Comparison of ENCODE assay signal across 9 mouse cellular contexts in genomic region chr5:148969648-148970047, GRCm38 (mm10). TPM values are rescaled to one million over a fixed set of nuclear protein-coding genes. Genes with fewer than 3 reads are reported as not detected.
A peak's percentile ranks its signal among the peaks of the same experiment; 100 is the strongest.
DNase-seq lines count a peak whose midpoint lies in the region; ATAC-seq and TF ChIP-seq lines count a peak whose summit lies in the region.
"Had no signal": no experiment of that assay in that cellular context is flagged by ENCODE, and none has a peak within 500 bp of the region (broad histone marks: within the 10 kb centered on the region; RNA-seq: fewer than 3 reads in every experiment).

No protein-coding gene starts in this region.

- no peaks in the 10 kb centered on the region for H3K36me3 ChIP-seq in heart, embryonic 13.5 days
- H3K36me3 ChIP-seq: neural tube, embryonic 13.5 days had no signal

- H3K27ac ChIP-seq in heart, embryonic 13.5 days (replicated peaks): 0 out of 2 replicates have a peak overlapping the region, but pooled peaks have one; percentile 1
- H3K27ac ChIP-seq in layer of hippocampus, adult 2 months: no peak overlapping the region
- H3K27ac ChIP-seq: neural tube, embryonic 13.5 days had no signal

- WGBS in heart, embryonic 13.5 days: 50% methylated on average over 9 of the region's 9 CpGs

- H3K27me3 ChIP-seq in heart, embryonic 13.5 days (replicated peaks): no peaks in the 10 kb centered on the region
- H3K27me3 ChIP-seq: neural tube, embryonic 13.5 days had no signal

- no peak overlapping the region for H3K4me2 ChIP-seq in heart, embryonic 13.5 days
- H3K4me2 ChIP-seq: neural tube, embryonic 13.5 days had no signal

- no peak for ATAC-seq in heart, embryonic 13.5 days (ENCODE audit: extremely low read depth, insufficient number of reproducible peaks, low FRiP score, low TSS enrichment)

- H3K9ac ChIP-seq in heart, embryonic 13.5 days: no peak overlapping the region
- H3K9ac ChIP-seq: neural tube, embryonic 13.5 days had no signal

- DNase-seq in ovary, postnatal 36 days (ENCODE audit: low spot score): peak; percentile 25
- DNase-seq in ovary, postnatal 10 days (ENCODE audit: low spot score): no peak
- DNase-seq in kidney, postnatal 36 days: peak; percentile 77 to 79
- peak; percentile 60 to 69 for DNase-seq in thymus, postnatal 36 days
- no peak for DNase-seq in layer of hippocampus, adult 2 months (ENCODE audit: low spot score in 2 of 2)
- no peak for DNase-seq in cerebellum, adult 11 months
- no peak for DNase-seq in layer of hippocampus, postnatal 36 days

- no peaks in the 10 kb centered on the region for H3K9me3 ChIP-seq in heart, embryonic 13.5 days
- H3K9me3 ChIP-seq: neural tube, embryonic 13.5 days had no signal

- H3K4me1 ChIP-seq in heart, embryonic 13.5 days: peaks cover 49% of the 10 kb centered on the region

- H3K4me3 ChIP-seq in heart, embryonic 13.5 days: no peak overlapping the region
- no peak overlapping the region for H3K4me3 ChIP-seq in layer of hippocampus, adult 2 months
- H3K4me3 ChIP-seq: neural tube, embryonic 13.5 days had no signal

- TF ChIP-seq CTCF in layer of hippocampus, adult 2 months (conservative IDR thresholded peaks at IDR 0.05): no peak

RNA-seq across cellular contexts. Expression of gene Gm42791, which starts 25.3 kb away (rescaled TPM):
- polyA plus RNA-seq in heart, embryonic 13.5 days (2015; fragmentation: Nextera tagmentation; extraction: Ambion mirVana): 1.7 and 2.3 TPM in 2 replicates
- 10 to 100 TPM; 25.2 to 25.8 TPM for total RNA-seq in layer of hippocampus, adult 2 months (2021)
- 10 to 100 TPM; 24.3 to 31.6 TPM for total RNA-seq in layer of hippocampus, postnatal 36 days (2021)

RNA-seq across cellular contexts. Expression of gene Katnal1, which starts 40.5 kb away (rescaled TPM):
- 10.1 and 13.3 TPM in 2 replicates for polyA plus RNA-seq in heart, embryonic 13.5 days (2015; fragmentation: Nextera tagmentation; extraction: Ambion mirVana)
- 10 to 100 TPM; 62.3 to 66.3 TPM for total RNA-seq in layer of hippocampus, adult 2 months (2021)
- 10 to 100 TPM; 60.6 to 66.6 TPM for total RNA-seq in layer of hippocampus, postnatal 36 days (2021)

Comparison
In these comparisons a context has a peak if more than half of its experiments do, and no peak if none do; other contexts are left out.
1. DNase-seq: peak in ovary, postnatal 36 days (single experiment), kidney, postnatal 36 days (2 of 2) and thymus, postnatal 36 days (2 of 2); none in ovary, postnatal 10 days (single experiment), layer of hippocampus, adult 2 months (0 of 2), cerebellum, adult 11 months (single experiment) and layer of hippocampus, postnatal 36 days (0 of 2).